Comparison of ENCODE assay signal across 12 mouse cellular contexts in genomic region chr6:90393948-90394347, GRCm38 (mm10). TPM values are rescaled to one million over a fixed set of nuclear protein-coding genes. Genes with fewer than 3 reads are reported as not detected.
"Had no signal": no experiment of that assay in that cellular context is flagged by ENCODE, and none has a peak within 500 bp of the region (broad histone marks: within the 10 kb centered on the region; RNA-seq: fewer than 3 reads in every experiment).

No protein-coding gene starts in this region.

- H3K27me3 ChIP-seq: limb, embryonic 15.5 days; lung, embryonic 15.5 days; midbrain, embryonic 12.5 days; neural tube, embryonic 13.5 days had no signal

- H3K9ac ChIP-seq: limb, embryonic 15.5 days; lung, embryonic 15.5 days; midbrain, embryonic 12.5 days; neural tube, embryonic 13.5 days had no signal

- H3K9me3 ChIP-seq: limb, embryonic 15.5 days; lung, embryonic 15.5 days; midbrain, embryonic 12.5 days; neural tube, embryonic 13.5 days had no signal

- ATAC-seq: hindbrain, postnatal 0 days; midbrain, embryonic 16.5 days had no signal

- H3K27ac ChIP-seq: hindbrain, postnatal 0 days; left cerebral cortex, adult 2 months; limb, embryonic 15.5 days; lung, embryonic 15.5 days; midbrain, embryonic 12.5 days; neural tube, embryonic 13.5 days; stomach, postnatal 0 days had no signal

- H3K4me1 ChIP-seq: limb, embryonic 15.5 days; lung, embryonic 15.5 days; midbrain, embryonic 12.5 days; neural tube, embryonic 13.5 days had no signal

- DNase-seq: right cerebral cortex, postnatal 14 days; thymus, adult 18-20 months; thymus, postnatal 25 days had no signal

- H3K4me3 ChIP-seq: left cerebral cortex, adult 2 months; limb, embryonic 15.5 days; lung, embryonic 15.5 days; midbrain, embryonic 12.5 days; neural tube, embryonic 13.5 days had no signal

- H3K4me2 ChIP-seq: limb, embryonic 15.5 days; lung, embryonic 15.5 days; midbrain, embryonic 12.5 days; neural tube, embryonic 13.5 days had no signal

RNA-seq across cellular contexts. Expression of gene Cfap100, which starts 34.6 kb away (rescaled TPM):
- total RNA-seq: megakaryocyte-erythroid progenitor cell, adult 5-6 weeks had no signal
